Mouse (Mus musculus): Measurements from ENCODE around the gene Cntnap2.

- TF ChIP-seq EP300 (IDR thresholded peaks at IDR 0.05; ENCODE audit: low read depth): no peak
- no peak for TF ChIP-seq CTCF (IDR thresholded peaks at IDR 0.05; ENCODE audit: low read depth)
These were observed 2213.7 kb downstream of the Cntnap2 start for GRCm38 (mm10) chr6:47272606-47273575.

Measured in liver, postnatal 0 days (tissue).